Mouse (Mus musculus): ENCODE measurements around the gene Larp6.

DNA sequence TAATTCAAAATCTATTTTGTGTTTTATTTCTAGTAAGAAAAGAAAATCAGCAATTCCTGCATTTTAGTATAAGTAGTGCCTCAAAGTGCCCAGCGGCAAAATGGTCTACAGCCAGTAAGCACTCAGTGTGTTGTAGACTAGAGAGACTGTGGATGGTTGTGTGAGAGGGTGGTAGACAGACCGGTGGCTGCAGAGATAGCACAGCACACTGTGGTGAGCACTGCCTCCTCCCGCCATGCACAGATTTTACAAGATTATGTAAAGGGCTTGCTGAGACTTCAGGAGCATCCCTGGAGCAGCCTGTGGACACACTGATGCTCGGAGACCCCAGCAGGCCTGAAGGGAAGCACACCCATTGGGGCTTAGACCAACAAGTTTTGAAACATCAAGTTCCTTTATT lies 30.0 kb upstream of the Larp6 start:
- TF ChIP-seq CTCF (IDR thresholded peaks at IDR 0.05; ENCODE audit: low read depth) = no peak
- TF ChIP-seq EP300 (IDR thresholded peaks at IDR 0.05; ENCODE audit: low read depth) = no peak

Measured in heart, postnatal 0 days (tissue).